Mouse (Mus musculus): ENCODE data around the gene Plcb1.
"Not testable (repeated sequence)": the region's sequence is repeated elsewhere in the genome, so short reads cannot be mapped to it uniquely, and the experiment has no call there.

Plcb1 gene

GRCm38 (mm10) chr2:134977641-134978040, 191.8 kb downstream of the Plcb1 start:
- DNase-seq = no peak

GRCm38 (mm10) chr2:134981394-134981793, 195.5 kb downstream of the Plcb1 start:
- no peak for DNase-seq

- DNase-seq = no peak
These were observed 199.0 kb downstream of the Plcb1 start for GRCm38 (mm10) chr2:134984884-134985283.

- DNase-seq = no peak
These were observed 202.1 kb downstream of the Plcb1 start for GRCm38 (mm10) chr2:134987978-134988377.

- no peak for DNase-seq
These were observed 203.9 kb downstream of the Plcb1 start for GRCm38 (mm10) chr2:134989650-134990292.

- no peak for DNase-seq
These were observed 221.3 kb downstream of the Plcb1 start for GRCm38 (mm10) chr2:135007134-135007533.

DNA sequence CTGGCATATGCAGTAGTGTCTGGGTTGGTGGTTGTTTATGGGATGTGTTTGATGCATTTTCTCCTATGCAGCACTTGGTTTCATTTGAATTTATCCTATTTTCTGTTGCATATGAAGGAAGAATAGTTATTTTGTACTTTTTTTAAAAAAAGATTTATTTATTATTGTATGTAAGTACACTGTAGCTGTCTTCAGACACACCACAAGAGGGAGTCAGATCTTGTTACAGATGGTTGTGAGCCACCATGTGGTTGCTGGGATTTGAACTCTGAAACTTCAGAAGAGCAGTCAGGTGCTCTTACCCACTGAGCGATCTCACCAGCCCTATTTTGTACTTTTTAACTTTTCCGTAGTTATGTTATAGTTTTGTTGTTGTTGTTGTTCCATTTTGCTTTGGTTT, 222.0 kb downstream of the Plcb1 start:
- not testable (repeated sequence) for DNase-seq

DNA sequence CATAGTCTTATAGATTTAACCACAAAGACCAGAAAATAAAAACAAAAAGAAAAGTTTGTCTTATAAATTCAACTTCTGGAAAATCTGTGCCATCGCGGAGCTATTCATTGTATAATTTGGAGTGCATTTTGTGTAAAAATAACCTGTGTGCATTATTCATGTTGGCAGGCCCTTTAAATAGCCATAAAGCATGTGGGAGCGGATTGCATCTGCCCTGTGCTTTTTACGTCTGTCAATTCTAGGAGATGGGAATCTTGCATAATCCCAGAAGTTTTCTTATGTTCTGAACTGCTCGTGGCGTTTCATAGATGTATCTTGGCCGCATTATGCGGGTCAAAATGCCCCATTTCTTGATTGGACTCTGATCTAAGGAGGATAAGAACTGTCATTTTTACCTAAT, 224.5 kb downstream of the Plcb1 start:
- DNase-seq = no peak

- DNase-seq = no peak
These were observed 229.6 kb downstream of the Plcb1 start for GRCm38 (mm10) chr2:135015501-135015900.

DNA sequence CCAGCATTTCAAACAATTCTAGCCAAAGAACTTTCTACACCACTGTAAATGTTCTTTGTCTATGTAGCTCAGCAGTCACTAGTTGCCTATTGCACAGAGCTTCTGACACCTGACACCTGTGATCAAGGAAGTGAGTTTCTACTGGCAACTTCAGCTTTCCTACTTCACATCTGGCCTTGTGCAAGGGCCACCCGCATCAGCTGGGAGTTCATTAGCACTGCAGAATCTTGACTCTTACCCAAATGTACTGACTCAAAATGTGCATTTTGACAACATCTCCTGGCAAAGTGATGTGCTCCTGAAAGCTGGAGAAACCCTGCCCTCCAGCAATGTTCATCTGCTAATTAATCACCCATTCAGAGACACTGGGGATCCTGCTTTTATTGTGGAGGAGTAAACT, 232.4 kb downstream of the Plcb1 start:
- DNase-seq = no peak

DNA sequence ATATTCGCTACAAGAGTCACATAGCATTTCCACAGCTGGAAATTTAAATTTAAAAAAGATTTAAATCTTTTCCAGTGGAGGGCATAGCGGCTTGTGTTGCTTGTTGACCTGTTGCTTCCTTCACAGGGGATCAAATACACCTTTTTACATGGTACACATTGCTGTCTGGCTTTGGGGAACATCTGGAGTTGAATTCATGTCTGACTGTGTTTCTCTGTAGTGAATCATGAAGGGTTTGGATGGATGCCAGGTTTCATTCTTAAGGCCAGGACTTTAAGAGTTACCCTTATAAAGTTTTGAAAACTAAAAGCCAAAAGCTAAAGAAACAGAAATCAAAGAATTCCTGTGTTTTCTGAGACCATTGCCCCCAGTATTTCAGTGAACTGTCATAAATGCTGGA, 232.8 kb downstream of the Plcb1 start:
- DNase-seq = no peak

- no peak for DNase-seq
These were observed 233.7 kb downstream of the Plcb1 start for GRCm38 (mm10) chr2:135019588-135019987.

DNA sequence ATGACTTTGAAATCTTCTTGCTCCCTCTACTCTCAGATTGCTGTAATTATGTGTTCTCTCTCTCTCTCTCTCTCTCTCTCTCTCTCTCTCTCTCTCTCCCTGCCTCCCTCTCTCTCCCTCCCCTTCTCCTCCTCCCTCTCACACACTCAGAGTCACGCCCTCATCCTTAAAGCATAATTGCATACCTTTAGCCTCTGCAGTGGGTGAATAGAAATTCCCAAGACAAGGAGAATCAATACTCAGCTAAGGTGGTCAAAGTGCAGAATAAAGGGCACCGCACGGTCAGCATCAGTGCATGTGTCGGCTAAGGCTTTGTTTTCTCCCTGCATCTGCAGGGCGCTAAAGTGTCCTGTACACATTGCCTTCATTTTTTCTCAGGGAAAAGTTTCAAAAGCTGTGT, 243.4 kb downstream of the Plcb1 start:
- DNase-seq = no peak

DNA sequence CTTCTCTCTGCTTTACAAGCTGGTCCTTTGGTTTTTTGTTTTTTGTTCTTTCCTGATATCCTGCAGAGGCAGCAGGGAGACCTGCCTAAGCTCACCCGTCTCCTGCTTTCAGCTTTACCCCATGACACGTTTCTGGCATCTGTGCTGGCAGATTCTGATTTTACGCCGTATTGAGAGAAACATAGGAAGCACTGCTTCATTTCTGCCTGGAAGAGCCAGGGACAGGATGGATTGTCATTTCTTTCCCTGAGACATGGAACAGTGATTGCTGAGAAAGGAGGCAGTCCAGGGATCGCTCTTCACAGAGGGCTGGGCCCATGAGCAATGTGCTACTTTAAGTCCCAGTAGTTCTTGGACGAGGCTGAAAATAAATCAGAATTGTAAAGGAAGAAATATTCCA, 243.8 kb downstream of the Plcb1 start:
- DNase-seq = no peak

GRCm38 (mm10) chr2:135035640-135036260, 249.9 kb downstream of the Plcb1 start:
- DNase-seq = no peak

DNA sequence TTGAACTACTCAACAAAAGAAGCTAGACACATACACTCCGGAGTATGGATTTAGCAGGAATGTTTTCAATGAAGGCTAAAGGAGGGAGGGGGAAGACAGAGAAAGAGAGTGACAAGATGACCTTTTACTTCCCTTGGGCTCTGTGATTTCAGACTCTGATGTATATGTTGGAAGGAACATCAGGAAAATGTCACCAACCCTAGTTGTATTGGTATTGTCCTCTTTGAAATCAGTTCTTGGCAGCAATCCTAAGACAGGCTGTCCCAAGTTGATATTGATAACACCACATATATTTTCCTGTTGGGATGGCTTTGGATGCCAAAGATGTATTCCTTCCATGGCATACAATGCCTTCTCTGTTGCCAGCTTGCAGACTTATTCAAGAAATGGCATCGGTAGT, 262.9 kb downstream of the Plcb1 start:
- no peak for DNase-seq

DNA sequence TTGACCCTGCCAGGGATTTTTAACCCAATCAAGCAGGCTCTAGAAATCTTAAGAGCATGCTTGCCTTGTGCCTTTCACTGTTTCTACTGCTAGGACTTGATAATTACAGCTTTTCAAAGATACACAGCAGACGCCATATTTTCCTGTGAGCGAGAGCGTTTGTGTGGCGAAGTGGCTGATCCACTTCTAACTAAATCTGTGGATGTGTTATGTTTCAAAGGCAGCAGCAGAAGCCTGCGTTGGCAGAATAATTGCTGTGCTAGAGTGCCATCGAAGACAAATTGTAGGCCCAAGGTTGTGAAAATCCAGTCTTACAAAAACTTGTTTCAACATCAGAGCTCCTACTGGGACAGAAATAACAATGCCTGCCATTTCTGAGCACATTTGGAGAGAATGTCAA, 263.4 kb downstream of the Plcb1 start:
- DNase-seq = no peak

DNA sequence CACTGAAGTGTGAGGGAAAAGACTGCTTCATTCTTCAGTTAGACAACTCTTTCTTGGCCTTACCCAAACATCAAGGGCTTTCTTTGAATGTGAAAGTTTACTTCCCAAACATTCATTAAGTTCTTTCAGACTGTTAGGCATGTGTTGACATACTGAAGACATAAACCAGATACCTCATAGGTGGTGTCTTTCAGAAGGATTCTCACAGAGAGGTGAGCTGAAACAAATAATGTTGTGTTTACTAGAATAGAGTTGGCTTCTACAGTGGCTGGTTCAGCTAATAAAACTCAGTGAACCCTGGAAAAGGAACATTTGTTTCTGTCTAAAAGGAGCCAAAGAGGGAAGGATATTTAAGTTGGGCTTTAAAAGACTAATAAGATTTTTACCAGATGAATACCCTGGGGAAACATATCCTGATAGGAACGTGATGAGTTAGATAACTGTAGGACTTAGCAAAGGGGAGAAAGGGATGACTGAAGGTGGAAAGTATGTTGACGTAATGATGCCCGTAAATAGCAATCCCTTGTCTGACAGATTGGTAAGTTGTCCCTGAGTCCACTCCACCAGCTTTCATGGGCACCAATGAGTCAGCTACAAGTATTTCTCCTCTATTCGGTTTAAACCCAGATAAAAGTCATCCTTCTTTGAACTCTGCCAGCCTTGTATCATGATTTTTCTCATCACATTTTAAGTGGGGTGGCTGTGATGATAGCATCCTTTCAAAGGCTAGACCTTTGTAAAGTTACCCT, 265.8 kb downstream of the Plcb1 start:
- no peak for DNase-seq

DNA sequence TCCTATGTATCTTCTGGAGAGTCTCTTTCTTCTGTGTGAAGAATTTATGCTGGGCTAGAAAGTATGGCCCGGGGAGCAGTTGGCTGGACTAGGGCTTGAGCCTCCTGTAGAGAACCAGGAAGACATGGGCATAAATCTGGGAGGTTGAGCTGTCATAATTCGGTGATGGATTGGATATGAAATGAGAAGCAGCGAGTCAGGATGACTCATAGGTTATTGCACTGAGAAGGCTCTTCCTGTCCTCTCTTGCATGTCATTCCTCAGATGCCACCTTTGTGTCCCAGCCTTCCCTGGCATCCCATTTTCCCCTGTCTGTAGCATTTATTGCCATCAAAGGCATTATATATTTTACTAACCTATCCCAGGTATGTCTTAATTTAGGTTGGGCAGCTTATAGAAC, 267.5 kb downstream of the Plcb1 start:
- DNase-seq = no peak

- no peak for DNase-seq
These were observed 281.6 kb downstream of the Plcb1 start for GRCm38 (mm10) chr2:135067419-135067818.

- DNase-seq = peak; percentile 48
These were observed 285.5 kb downstream of the Plcb1 start for GRCm38 (mm10) chr2:135071349-135071748.

DNA sequence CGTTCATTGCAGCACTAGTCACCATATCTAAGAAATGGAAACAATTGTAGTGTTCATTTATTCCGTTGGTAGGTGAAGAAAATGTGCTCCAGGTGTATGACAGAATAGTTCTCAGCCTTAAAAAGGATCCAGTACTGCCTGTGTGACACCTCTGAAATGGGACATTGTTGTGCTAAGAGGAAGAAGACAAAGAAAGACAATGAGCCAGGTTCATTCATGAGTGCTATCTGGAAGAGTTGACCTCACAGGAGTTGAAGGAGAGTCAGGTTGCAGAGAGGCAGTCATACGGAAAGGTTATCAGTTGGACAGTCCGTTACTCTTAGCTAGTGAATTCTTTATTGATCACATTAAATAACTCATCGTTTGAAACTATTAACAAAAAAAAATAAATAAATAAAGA, 286.6 kb downstream of the Plcb1 start:
- no peak for DNase-seq

- no peak for DNase-seq
These were observed 287.1 kb downstream of the Plcb1 start for GRCm38 (mm10) chr2:135073014-135073413.

DNA sequence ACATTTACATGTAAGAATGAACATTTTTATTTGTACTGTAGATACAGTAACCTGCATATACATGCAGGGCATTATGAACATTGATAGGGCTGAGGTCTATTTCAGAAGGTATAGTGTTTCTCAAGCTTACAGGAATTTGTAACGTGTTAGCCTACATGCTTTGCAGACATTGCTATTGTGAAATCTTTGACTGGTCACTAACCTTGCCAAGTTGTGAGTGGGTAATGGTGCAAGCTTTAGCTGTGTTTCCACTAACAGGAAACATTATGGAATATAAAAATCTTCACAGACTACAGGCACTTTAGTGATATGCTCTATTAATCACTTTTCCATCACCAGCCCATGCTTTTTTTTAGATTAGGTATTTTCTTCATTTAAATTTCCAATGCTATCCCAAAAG, 289.5 kb downstream of the Plcb1 start:
- DNase-seq = no peak

All from retina, postnatal 1 day (tissue).